Mouse (Mus musculus) midbrain, postnatal 0 days (tissue): ENCODE data around the gene Inka1. TPM values are rescaled to one million over a fixed set of nuclear protein-coding genes. Genes with fewer than 3 reads are reported as not detected.
A peak's percentile ranks its signal among the peaks of the same experiment; 100 is the strongest.

Source experiments
- ATAC-seq: fragments of 200-750 bp; cut with Nextera tagmentation; 2 replicates; pipeline ENCODE4 v1.8.0; 2017; ENCODE audit warnings: moderate number of reproducible peaks, mild to moderate bottlenecking, moderate TSS enrichment, moderate library complexity; ENCODE audit not compliant: low FRiP score
- DNase-seq: peaks from one replicate; pipeline ENCODE4 v3.0.0-alpha.2; 2015; ENCODE audit warnings: low spot score
- H3K27ac ChIP-seq: fragments of 300-500 bp; sonication (generic); 2 replicates; pipeline ENCODE4 v1.5.1; 2014; ENCODE audit warnings: low read depth, mild to moderate bottlenecking, low read length, mixed read lengths
- H3K27me3 ChIP-seq: fragments of 300-500 bp; sonication (generic); 2 replicates; pipeline ENCODE4 v1.6.1; 2014; ENCODE audit warnings: low read length, control low read depth, mixed read lengths; ENCODE audit not compliant: insufficient read depth
- H3K36me3 ChIP-seq: fragments of 300-500 bp; sonication (generic); 2 replicates; pipeline ENCODE4 v1.6.1; 2014; ENCODE audit warnings: low read length, control low read depth, mixed read lengths; ENCODE audit not compliant: insufficient read depth
- H3K4me1 ChIP-seq: fragments of 300-500 bp; sonication (generic); 2 replicates; pipeline ENCODE4 v1.6.1; 2014; ENCODE audit warnings: mild to moderate bottlenecking, control low read depth, antibody characterized with exemption, low read length, mixed read lengths; ENCODE audit not compliant: insufficient read depth
- H3K4me2 ChIP-seq: fragments of 300-500 bp; sonication (generic); 2 replicates; pipeline ENCODE4 v1.6.1; 2014; ENCODE audit warnings: low read depth, mild to moderate bottlenecking, low read length, mixed read lengths; ENCODE audit not compliant: poor library complexity, severe bottlenecking
- H3K4me3 ChIP-seq: fragments of 300-500 bp; sonication (generic); 2 replicates; pipeline ENCODE4 v1.5.1; 2014; ENCODE audit warnings: low read depth, mild to moderate bottlenecking, low read length, moderate library complexity
- H3K9ac ChIP-seq: fragments of 300-500 bp; sonication (generic); replicated peaks from 2 replicates; pipeline ENCODE4 v1.6.1; 2014; ENCODE audit warnings: mild to moderate bottlenecking, low read length, moderate library complexity, mixed read lengths; ENCODE audit not compliant: poor library complexity, severe bottlenecking
- H3K9me3 ChIP-seq: fragments of 300-500 bp; sonication (generic); 2 replicates; pipeline ENCODE4 v1.6.1; 2016; ENCODE audit warnings: low read length, control low read depth
- CTCF ChIP-seq: IDR thresholded peaks from 2 replicates; pipeline ENCODE4 v1.5.1; 2016; ENCODE audit warnings: antibody characterized with exemption, mild to moderate bottlenecking
- WGBS: fragments of 180-500 bp; shearing (Covaris S2); extraction: QIAGEN DNeasy Blood & Tissue Kit; methylation state at CpG from one replicate; pipeline ENCODE4 v1.1.7; 2014; 5-methylcytosine and 5-hydroxymethylcytosine counted together
- polyA plus RNA-seq: library from polyadenylated mRNA; unstranded; fragments of >200 nt; fragmentation: Nextera tagmentation; extraction: Ambion mirVana; gene quantifications from 2 replicates; pipeline ENCODE4 v1.2.1, GENCODE M21; 2015
- total RNA-seq: library from RNA; depleted of rRNA; stranded (reverse); fragments of >200 nt; gene quantifications from 2 replicates; pipeline ENCODE4 v1.2.3, GENCODE M21; 2014; rRNA removed

Gene Inka1
- 12.3 and 14.8 TPM in 2 replicates for total RNA-seq
- 16.2 and 18.1 TPM in 2 replicates for polyA plus RNA-seq

GRCm38 (mm10) chr9:107985131-107986119, at the start of gene Inka1:
Gene Inka1 (minus strand): TSS chr9:107985879.
- no peaks in the 10 kb centered on the region for H3K9me3 ChIP-seq
- H3K36me3 ChIP-seq = 0 out of 2 replicates have a peak, but pooled peaks cover 3% of the 10 kb centered on the region
- peak; percentile 75 for ATAC-seq
- peak within 1 kb of the TSS; percentile 69 for H3K4me2 ChIP-seq
- H3K9ac ChIP-seq = peak within 1 kb of the TSS; percentile 46
- peak; percentile 58 for DNase-seq
- peak within 1 kb of the TSS; percentile 67 for H3K4me3 ChIP-seq
- peaks cover 6% of the 10 kb centered on the region for H3K4me1 ChIP-seq
- WGBS = under 1% methylated on average over 49 of the region's 58 CpGs
- H3K27ac ChIP-seq = peak within 1 kb of the TSS; percentile 52
- H3K27me3 ChIP-seq = 0 out of 2 replicates have a peak, but pooled peaks cover 4% of the 10 kb centered on the region
- TF ChIP-seq CTCF = peak; percentile 45

DNA sequence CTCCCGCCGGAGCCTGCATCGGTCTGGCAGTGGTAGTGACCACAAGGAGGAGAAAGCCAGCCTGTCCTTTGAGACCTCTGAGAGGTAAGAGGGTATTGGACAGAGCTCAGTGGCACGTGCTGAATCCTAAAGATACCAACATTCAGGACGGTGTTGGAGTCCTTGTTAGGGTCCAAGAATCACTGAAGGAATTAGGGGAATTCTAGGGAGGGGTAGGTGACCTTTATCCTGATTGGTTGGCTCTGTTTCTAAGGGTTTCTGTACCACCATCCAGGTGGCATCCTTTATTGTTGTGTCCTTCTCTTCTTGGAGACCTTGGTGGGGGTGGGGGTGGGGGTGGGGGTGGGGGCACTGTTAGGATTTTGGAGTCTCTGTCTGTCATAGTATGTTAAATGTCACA, 46.4 kb upstream of the Inka1 start:
- 91% methylated on average over 5 of the region's 5 CpGs for WGBS
- Histone ChIP-seq H3K4me2 (no peak overlapping the region), H3K27ac (no peak overlapping the region), H3K4me3 (no peak overlapping the region), H3K36me3 (peaks cover 29% of the 10 kb centered on the region), H3K9ac (no peak overlapping the region), H3K9me3 (no peaks in the 10 kb centered on the region), H3K27me3 (no peaks in the 10 kb centered on the region), H3K4me1 (no peaks in the 10 kb centered on the region)
- ATAC-seq = no peak
- no peak for DNase-seq
- no peak for TF ChIP-seq CTCF

GRCm38 (mm10) chr9:108027867-108028266, 42.2 kb upstream of the Inka1 start:
- no peak overlapping the region for H3K4me2 ChIP-seq
- H3K27me3 ChIP-seq = no peaks in the 10 kb centered on the region
- H3K36me3 ChIP-seq = peaks cover 21% of the 10 kb centered on the region
- no peaks in the 10 kb centered on the region for H3K9me3 ChIP-seq
- 99% methylated on average over 3 of the region's 3 CpGs for WGBS
- DNase-seq = no peak
- H3K4me1 ChIP-seq = no peaks in the 10 kb centered on the region
- no peak for ATAC-seq
- no peak overlapping the region for H3K9ac ChIP-seq
- H3K4me3 ChIP-seq = no peak overlapping the region
- no peak overlapping the region for H3K27ac ChIP-seq
- 0 out of 2 replicates have a peak, but pooled peaks have one; percentile 8 for TF ChIP-seq CTCF

GRCm38 (mm10) chr9:108026584-108026983, 40.9 kb upstream of the Inka1 start:
- Histone ChIP-seq H3K36me3 (peaks cover 16% of the 10 kb centered on the region), H3K9me3 (no peaks in the 10 kb centered on the region), H3K27ac (no peak overlapping the region), H3K9ac (no peak overlapping the region), H3K27me3 (no peaks in the 10 kb centered on the region), H3K4me3 (no peak overlapping the region), H3K4me2 (no peak overlapping the region), H3K4me1 (no peaks in the 10 kb centered on the region)
- TF ChIP-seq CTCF = peak; percentile 49
- DNase-seq (no peak), ATAC-seq (no peak)
- WGBS = 92% methylated on average over 3 of the region's 3 CpGs

DNA sequence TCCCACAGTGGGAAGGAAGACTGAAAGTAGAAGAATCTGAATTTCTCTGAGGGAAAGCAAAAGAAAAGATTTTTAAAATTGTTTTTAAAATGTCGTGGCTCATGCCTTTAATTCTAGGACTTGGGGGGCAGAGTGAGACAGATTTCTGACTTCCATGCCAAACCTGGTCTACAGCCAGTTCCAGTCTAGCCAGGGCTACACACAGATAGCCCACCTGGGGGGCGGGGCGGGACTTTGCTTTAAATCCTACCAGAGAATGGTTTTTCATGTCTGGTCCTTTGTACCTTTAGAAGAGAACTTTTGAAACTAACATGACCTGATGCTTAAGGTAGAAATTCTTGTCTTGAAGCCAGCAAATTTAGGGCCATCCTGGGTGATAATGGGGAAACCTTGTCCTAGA, 37.5 kb upstream of the Inka1 start:
- Histone ChIP-seq H3K27ac (no peak overlapping the region), H3K4me1 (no peaks in the 10 kb centered on the region), H3K9ac (no peak overlapping the region), H3K4me2 (no peak overlapping the region), H3K9me3 (no peaks in the 10 kb centered on the region), H3K4me3 (no peak overlapping the region), H3K27me3 (no peaks in the 10 kb centered on the region), H3K36me3 (peaks cover 16% of the 10 kb centered on the region)
- DNase-seq (no peak), ATAC-seq (no peak)
- WGBS = 91% methylated on average over 3 of the region's 3 CpGs
- TF ChIP-seq CTCF = no peak

DNA sequence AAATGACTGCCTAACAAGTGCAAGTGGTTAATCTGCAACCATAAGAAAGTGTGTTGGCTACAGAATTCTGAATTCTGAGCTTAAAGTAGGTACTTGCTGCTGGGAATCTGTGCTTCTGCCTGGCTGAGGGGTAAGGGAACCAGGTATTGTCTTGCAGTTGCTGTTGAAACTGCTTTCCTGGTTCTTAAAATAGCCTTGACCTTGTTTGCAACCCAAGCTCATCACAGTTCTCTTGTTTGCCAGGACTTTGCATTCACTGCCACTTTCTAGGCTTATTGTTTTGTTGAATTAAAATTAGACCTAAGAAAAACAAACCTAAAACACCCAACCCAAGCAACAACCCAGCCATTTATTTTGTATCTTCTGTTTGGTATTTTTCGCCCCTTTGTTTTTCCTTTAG, 35.1 kb upstream of the Inka1 start:
- Histone ChIP-seq H3K4me2 (no peak overlapping the region), H3K27ac (no peak overlapping the region), H3K9ac (no peak overlapping the region), H3K27me3 (no peaks in the 10 kb centered on the region), H3K9me3 (no peaks in the 10 kb centered on the region), H3K4me1 (no peaks in the 10 kb centered on the region), H3K36me3 (peaks cover 3% of the 10 kb centered on the region), H3K4me3 (no peak overlapping the region)
- WGBS = 100% methylated on average over 1 of the region's 1 CpGs
- TF ChIP-seq CTCF = no peak
- no peak for ATAC-seq
- DNase-seq = no peak
